Mouse (Mus musculus): ENCODE data around the gene Wasf2.

Wasf2 gene

GRCm38 (mm10) chr4:133101751-133102150, 28.6 kb upstream of the Wasf2 start:
- DNase-seq, result no peak

- DNase-seq, result no peak
These were observed 26.6 kb upstream of the Wasf2 start for GRCm38 (mm10) chr4:133103525-133104193.

GRCm38 (mm10) chr4:133104194-133104569, 26.1 kb upstream of the Wasf2 start:
- DNase-seq, result no peak

- no peak for DNase-seq
These were observed 23.6 kb upstream of the Wasf2 start for GRCm38 (mm10) chr4:133106691-133107090.

GRCm38 (mm10) chr4:133107788-133108281, 22.5 kb upstream of the Wasf2 start:
- DNase-seq, result no peak

GRCm38 (mm10) chr4:133108481-133109334, 21.6 kb upstream of the Wasf2 start:
- no peak for DNase-seq

- no peak for DNase-seq
These were observed 20.9 kb upstream of the Wasf2 start for GRCm38 (mm10) chr4:133109335-133109801.

GRCm38 (mm10) chr4:133112175-133112838, 18.0 kb upstream of the Wasf2 start:
- no peak for DNase-seq

- no peak for DNase-seq
These were observed 16.9 kb upstream of the Wasf2 start for GRCm38 (mm10) chr4:133113351-133113882.

GRCm38 (mm10) chr4:133114762-133115161, 15.5 kb upstream of the Wasf2 start:
- DNase-seq, result no peak

GRCm38 (mm10) chr4:133115721-133116429, 14.4 kb upstream of the Wasf2 start:
- no peak for DNase-seq

- DNase-seq, result no peak
These were observed 13.4 kb upstream of the Wasf2 start for GRCm38 (mm10) chr4:133116756-133117470.

GRCm38 (mm10) chr4:133117556-133118411, 12.5 kb upstream of the Wasf2 start:
- DNase-seq, result peak; percentile 47

- DNase-seq, result no peak
These were observed 11.4 kb upstream of the Wasf2 start for GRCm38 (mm10) chr4:133118775-133119375.

GRCm38 (mm10) chr4:133119579-133119978, 10.7 kb upstream of the Wasf2 start:
- no peak for DNase-seq

GRCm38 (mm10) chr4:133120833-133121321, 9.4 kb upstream of the Wasf2 start:
- no peak for DNase-seq

- no peak for DNase-seq
These were observed 8.9 kb upstream of the Wasf2 start for GRCm38 (mm10) chr4:133121416-133121815.

GRCm38 (mm10) chr4:133121974-133122637, 8.2 kb upstream of the Wasf2 start:
- no peak for DNase-seq

- no peak for DNase-seq
These were observed 3.2 kb upstream of the Wasf2 start for GRCm38 (mm10) chr4:133127079-133127478.

- no peak for DNase-seq
These were observed 2.4 kb upstream of the Wasf2 start for GRCm38 (mm10) chr4:133127894-133128293.
